14 mouse cellular contexts compared by ENCODE assay signal in genomic region chrX:111052943-111053342, GRCm38 (mm10). TPM values are rescaled to one million over a fixed set of nuclear protein-coding genes. Genes with fewer than 3 reads are reported as not detected.
DNase-seq lines count a peak whose midpoint lies in the region; ATAC-seq and TF ChIP-seq lines count a peak whose summit lies in the region.
"Had no signal": no experiment of that assay in that cellular context is flagged by ENCODE, and none has a peak within 500 bp of the region (broad histone marks: within the 10 kb centered on the region; RNA-seq: fewer than 3 reads in every experiment).

No protein-coding gene starts in this region.

- no peak overlapping the region for H3K9ac ChIP-seq in hindbrain, embryonic 11.5 days (ENCODE audit: low read depth, low read length)
- no peak overlapping the region for H3K9ac ChIP-seq in midbrain, embryonic 12.5 days (replicated peaks)
- H3K9ac ChIP-seq in midbrain, embryonic 15.5 days, result no peak overlapping the region
- H3K9ac ChIP-seq in stomach, postnatal 0 days (ENCODE audit: low read length), result no peak overlapping the region

- H3K27ac ChIP-seq in hindbrain, embryonic 11.5 days (ENCODE audit: low read depth, low read length), result no peak overlapping the region
- H3K27ac ChIP-seq in hindbrain, embryonic 10.5 days, result no peak overlapping the region
- no peak overlapping the region for H3K27ac ChIP-seq in midbrain, embryonic 12.5 days (replicated peaks)
- H3K27ac ChIP-seq in midbrain, embryonic 15.5 days, result no peak overlapping the region
- H3K27ac ChIP-seq in stomach, postnatal 0 days (replicated peaks), result no peak overlapping the region

- H3K27me3 ChIP-seq in hindbrain, embryonic 11.5 days (ENCODE audit: control insufficient read depth, insufficient read depth, low read length), result no peaks in the 10 kb centered on the region
- no peaks in the 10 kb centered on the region for H3K27me3 ChIP-seq in hindbrain, embryonic 10.5 days (ENCODE audit: insufficient read depth, poor library complexity, severe bottlenecking)
- no peaks in the 10 kb centered on the region for H3K27me3 ChIP-seq in midbrain, embryonic 12.5 days
- H3K27me3 ChIP-seq in midbrain, embryonic 15.5 days (replicated peaks), result no peaks in the 10 kb centered on the region
- no peaks in the 10 kb centered on the region for H3K27me3 ChIP-seq in stomach, postnatal 0 days (ENCODE audit: control insufficient read depth, insufficient read depth, low read length)

- no peaks in the 10 kb centered on the region for H3K4me1 ChIP-seq in hindbrain, embryonic 11.5 days (replicated peaks; ENCODE audit: control insufficient read depth, insufficient read depth, low read length)
- H3K4me1 ChIP-seq in hindbrain, embryonic 10.5 days (replicated peaks), result no peaks in the 10 kb centered on the region
- no peaks in the 10 kb centered on the region for H3K4me1 ChIP-seq in midbrain, embryonic 12.5 days
- H3K4me1 ChIP-seq in midbrain, embryonic 15.5 days, result no peaks in the 10 kb centered on the region
- H3K4me1 ChIP-seq in stomach, postnatal 0 days (replicated peaks; ENCODE audit: control insufficient read depth, insufficient read depth), result no peaks in the 10 kb centered on the region

- TF ChIP-seq CTCF in stomach, postnatal 0 days (IDR thresholded peaks at IDR 0.05; ENCODE audit: low read depth), result peak; percentile 54

- H3K36me3 ChIP-seq in hindbrain, embryonic 11.5 days (ENCODE audit: control insufficient read depth, insufficient read depth, low read length), result no peaks in the 10 kb centered on the region
- no peaks in the 10 kb centered on the region for H3K36me3 ChIP-seq in hindbrain, embryonic 10.5 days
- no peaks in the 10 kb centered on the region for H3K36me3 ChIP-seq in midbrain, embryonic 12.5 days
- H3K36me3 ChIP-seq in midbrain, embryonic 15.5 days (replicated peaks), result no peaks in the 10 kb centered on the region
- no peaks in the 10 kb centered on the region for H3K36me3 ChIP-seq in stomach, postnatal 0 days (ENCODE audit: control insufficient read depth, insufficient read depth, low read length)

- no peak overlapping the region for H3K4me2 ChIP-seq in hindbrain, embryonic 11.5 days (replicated peaks; ENCODE audit: low read depth, low read length)
- H3K4me2 ChIP-seq in midbrain, embryonic 12.5 days (replicated peaks), result no peak overlapping the region
- no peak overlapping the region for H3K4me2 ChIP-seq in midbrain, embryonic 15.5 days
- no peak overlapping the region for H3K4me2 ChIP-seq in stomach, postnatal 0 days (replicated peaks; ENCODE audit: low read depth)
- H3K4me2 ChIP-seq: heart, embryonic 11.5 days had no signal

- no peak for ATAC-seq in hindbrain, embryonic 11.5 days (ENCODE audit: low FRiP score)
- ATAC-seq in midbrain, embryonic 12.5 days (ENCODE audit: low FRiP score, low read depth), result peak; percentile 44; the same call in 1 of the 2 replicates
- no peak; the same call in 1 of the 2 replicates for ATAC-seq in midbrain, embryonic 15.5 days (replicated peaks)
- ATAC-seq in stomach, postnatal 0 days (ENCODE audit: low FRiP score, low TSS enrichment), result no peak
- ATAC-seq: inflammation-experienced regulatory T-cells, adult 6 months had no signal

- TF ChIP-seq EP300 in stomach, postnatal 0 days (optimal IDR thresholded peaks at IDR 0.05), result no peak

- H3K4me3 ChIP-seq in hindbrain, embryonic 11.5 days (ENCODE audit: low read depth, low read length), result no peak overlapping the region
- no peak overlapping the region for H3K4me3 ChIP-seq in hindbrain, embryonic 10.5 days
- no peak overlapping the region for H3K4me3 ChIP-seq in midbrain, embryonic 12.5 days
- no peak overlapping the region for H3K4me3 ChIP-seq in midbrain, embryonic 15.5 days
- H3K4me3 ChIP-seq in stomach, postnatal 0 days (ENCODE audit: low read depth, low read length), result no peak overlapping the region
- H3K4me3 ChIP-seq: myocyte had no signal

- H3K9me3 ChIP-seq in hindbrain, embryonic 11.5 days (ENCODE audit: control insufficient read depth, low read length), result no peaks in the 10 kb centered on the region
- no peaks in the 10 kb centered on the region for H3K9me3 ChIP-seq in hindbrain, embryonic 10.5 days
- no peaks in the 10 kb centered on the region for H3K9me3 ChIP-seq in midbrain, embryonic 12.5 days
- no peaks in the 10 kb centered on the region for H3K9me3 ChIP-seq in midbrain, embryonic 15.5 days
- no peaks in the 10 kb centered on the region for H3K9me3 ChIP-seq in stomach, postnatal 0 days (ENCODE audit: control insufficient read depth, low read length)

- 38% methylated on average over 3 of the region's 3 CpGs for WGBS in hindbrain, embryonic 11.5 days
- 38% methylated on average over 3 of the region's 3 CpGs for WGBS in hindbrain, embryonic 10.5 days
- WGBS in midbrain, embryonic 12.5 days, result 27% methylated on average over 3 of the region's 3 CpGs
- WGBS in midbrain, embryonic 15.5 days, result 19% methylated on average over 3 of the region's 3 CpGs
- whole genome bisulfite sequencing in stomach, postnatal 0 days, result 15% methylated on average over 3 of the region's 3 CpGs

- DNase-seq in hindbrain, embryonic 11.5 days (ENCODE audit: low spot score), result peak; percentile 7
- no peak for DNase-seq in hindbrain, embryonic 10.5 days (ENCODE audit: low spot score)
- peak; percentile 1 for DNase-seq in ZHBTc4 (ENCODE audit: low read depth, low spot score)
- no peak for DNase-seq in stomach, postnatal 0 days (ENCODE audit: low spot score)
- no peak for DNase-seq in ovary, adult 18-20 months (ENCODE audit: low spot score)
- no peak for DNase-seq in right cerebral cortex, postnatal 14 days
- DNase-seq: adrenal gland, postnatal 36 days; cerebellum, adult 9-11 months; lung, adult 2 months had no signal

RNA-seq across cellular contexts. Expression of gene Cylc1, which starts 57.3 kb away (rescaled TPM):
- not detected in 2 replicates for polyA plus RNA-seq in hindbrain, embryonic 11.5 days (2014; fragmentation: Nextera tagmentation; extraction: Ambion mirVana)
- polyA plus RNA-seq in hindbrain, embryonic 10.5 days (2016; fragmentation: Nextera tagmentation; extraction: Ambion mirVana), result not detected in 2 replicates
- not detected in 2 replicates for polyA plus RNA-seq in midbrain, embryonic 12.5 days (2016; fragmentation: Nextera tagmentation; extraction: Ambion mirVana)
- polyA plus RNA-seq in midbrain, embryonic 15.5 days (2015; fragmentation: Nextera tagmentation; extraction: Ambion mirVana), result not detected in 2 replicates
- polyA plus RNA-seq in stomach, postnatal 0 days (2015; fragmentation: Nextera tagmentation; extraction: Ambion mirVana), result not detected in 2 replicates
- polyA plus RNA-seq: heart, embryonic 11.5 days; inflammation-experienced regulatory T-cells, adult 6 months; lung, adult 2 months; myocyte had no signal

Comparison
In these comparisons a context has a peak if more than half of its experiments do, and no peak if none do; other contexts are left out.
1. DNase-seq: peak in hindbrain, embryonic 11.5 days (single experiment) and ZHBTc4 (single experiment); none in hindbrain, embryonic 10.5 days (single experiment), stomach, postnatal 0 days (single experiment), ovary, adult 18-20 months (single experiment) and right cerebral cortex, postnatal 14 days (single experiment).